Mouse (Mus musculus) CH12.LX (cell line): ENCODE data around the gene Cdca5. TPM values are rescaled to one million over a fixed set of nuclear protein-coding genes. Genes with fewer than 3 reads are reported as not detected.

ENCODE experiments used
- polyA plus RNA-seq: library from polyadenylated mRNA; unstranded; fragments of >175 nt; gene quantifications from 2 replicates; pipeline ENCODE4 v1.2.1, GENCODE M21; 2012; ENCODE audit warnings: low read depth; ENCODE audit not compliant: insufficient read length
- total RNA-seq, 2 experiments: library from RNA; depleted of rRNA; stranded (reverse); fragments of 300-350 nt in 1 of 2; fragments of >200 nt in 1 of 2; gene quantifications; 2 replicates each; pipeline ENCODE4 v1.2.3; 2012 to 2014

Cdca5 gene
- total and polyA plus RNA-seq, 3 experiments = 51.5 to 80.6 (median 62.7) TPM

Other genes with a start within 250 kb of the Cdca5 start
Only the 20 nearest of the 30 such genes appear.
- gene Pola2, start 120.8 kb upstream of the Cdca5 start, total RNA-seq (2012; rRNA removed) = 60.3 and 80.5 TPM in 2 replicates
- 66.1 and 71.7 TPM in 2 replicates for gene Pola2, start 120.8 kb upstream of the Cdca5 start, total RNA-seq (2014; rRNA removed)
- 91.4 and 91.7 TPM in 2 replicates for gene Pola2, start 120.8 kb upstream of the Cdca5 start, polyA plus RNA-seq
- gene Slc22a20, start 98.8 kb upstream of the Cdca5 start, total RNA-seq (2012; rRNA removed) = not detected in 2 replicates
- gene Slc22a20, start 98.8 kb upstream of the Cdca5 start, total RNA-seq (2014; rRNA removed) = not detected in 2 replicates
- gene Slc22a20, start 98.8 kb upstream of the Cdca5 start, polyA plus RNA-seq = not detected in 2 replicates
- gene Capn1, start 69.1 kb upstream of the Cdca5 start, total RNA-seq (2012; rRNA removed) = 34.6 and 40.2 TPM in 2 replicates
- 19.3 and 20.0 TPM in 2 replicates for gene Capn1, start 69.1 kb upstream of the Cdca5 start, total RNA-seq (2014; rRNA removed)
- gene Capn1, start 69.1 kb upstream of the Cdca5 start, polyA plus RNA-seq = 42.9 and 43.7 TPM in 2 replicates
- 26.8 and 32.0 TPM in 2 replicates for gene Syvn1, start 38.4 kb upstream of the Cdca5 start, total RNA-seq (2012; rRNA removed)
- gene Syvn1, start 38.4 kb upstream of the Cdca5 start, total RNA-seq (2014; rRNA removed) = 13.5 and 16.5 TPM in 2 replicates
- gene Syvn1, start 38.4 kb upstream of the Cdca5 start, polyA plus RNA-seq = 82.5 and 106 TPM in 2 replicates
- 37.4 and 49.8 TPM in 2 replicates for gene Mrpl49, start 27.2 kb upstream of the Cdca5 start, total RNA-seq (2012; rRNA removed)
- 59.0 and 60.9 TPM in 2 replicates for gene Mrpl49, start 27.2 kb upstream of the Cdca5 start, total RNA-seq (2014; rRNA removed)
- gene Mrpl49, start 27.2 kb upstream of the Cdca5 start, polyA plus RNA-seq = 55.6 and 66.6 TPM in 2 replicates
- gene Fau, start 27.1 kb upstream of the Cdca5 start, total RNA-seq (2012; rRNA removed) = 2,266 and 2,403 TPM in 2 replicates
- gene Fau, start 27.1 kb upstream of the Cdca5 start, total RNA-seq (2014; rRNA removed) = 1,142 and 1,239 TPM in 2 replicates
- gene Fau, start 27.1 kb upstream of the Cdca5 start, polyA plus RNA-seq = 2,522 and 2,776 TPM in 2 replicates
- gene Znhit2, start 23.8 kb upstream of the Cdca5 start, total RNA-seq (2012; rRNA removed) = 29.2 and 32.7 TPM in 2 replicates
- gene Znhit2, start 23.8 kb upstream of the Cdca5 start, total RNA-seq (2014; rRNA removed) = 20.9 and 22.6 TPM in 2 replicates
- 20.1 and 20.5 TPM in 2 replicates for gene Znhit2, start 23.8 kb upstream of the Cdca5 start, polyA plus RNA-seq
- 8.7 and 10.8 TPM in 2 replicates for gene Tm7sf2, start 16.6 kb upstream of the Cdca5 start, total RNA-seq (2012; rRNA removed)
- 8.8 and 11.7 TPM in 2 replicates for gene Tm7sf2, start 16.6 kb upstream of the Cdca5 start, total RNA-seq (2014; rRNA removed)
- 7.9 and 15.1 TPM in 2 replicates for gene Tm7sf2, start 16.6 kb upstream of the Cdca5 start, polyA plus RNA-seq
- 44.7 and 48.2 TPM in 2 replicates for gene Vps51, start 7.8 kb upstream of the Cdca5 start, total RNA-seq (2012; rRNA removed)
- gene Vps51, start 7.8 kb upstream of the Cdca5 start, total RNA-seq (2014; rRNA removed) = 37.0 and 37.7 TPM in 2 replicates
- gene Vps51, start 7.8 kb upstream of the Cdca5 start, polyA plus RNA-seq = 44.1 and 51.2 TPM in 2 replicates
- not detected in 2 replicates for gene Tmem262, start 5.0 kb upstream of the Cdca5 start, total RNA-seq (2012; rRNA removed)
- gene Tmem262, start 5.0 kb upstream of the Cdca5 start, total RNA-seq (2014; rRNA removed) = not detected in 2 replicates
- gene Tmem262, start 5.0 kb upstream of the Cdca5 start, polyA plus RNA-seq = not detected in 2 replicates
- gene Gm28374, start 2.7 kb upstream of the Cdca5 start, total RNA-seq (2012; rRNA removed) = not detected in 2 replicates
- gene Gm28374, start 2.7 kb upstream of the Cdca5 start, total RNA-seq (2014; rRNA removed) = 0.40 and 0.42 TPM in 2 replicates
- gene Gm28374, start 2.7 kb upstream of the Cdca5 start, polyA plus RNA-seq = 0.57 TPM in 1 of 2 replicates, not detected in the other
- gene Zfpl1, start within 50 bp of the Cdca5 start, total RNA-seq (2012; rRNA removed) = 26.8 and 29.4 TPM in 2 replicates
- 23.1 and 26.1 TPM in 2 replicates for gene Zfpl1, start within 50 bp of the Cdca5 start, total RNA-seq (2014; rRNA removed)
- gene Zfpl1, start within 50 bp of the Cdca5 start, polyA plus RNA-seq = 30.5 and 40.9 TPM in 2 replicates
- gene AC131692.1, start 9.4 kb downstream of the Cdca5 start, total RNA-seq (2012; rRNA removed) = 0.81 and 0.84 TPM in 2 replicates
- 0.42 and 0.74 TPM in 2 replicates for gene AC131692.1, start 9.4 kb downstream of the Cdca5 start, total RNA-seq (2014; rRNA removed)
- gene AC131692.1, start 9.4 kb downstream of the Cdca5 start, polyA plus RNA-seq = 4.6 and 4.7 TPM in 2 replicates
- gene Naaladl1, start 20.8 kb downstream of the Cdca5 start, total RNA-seq (2012; rRNA removed) = 0.25 and 0.34 TPM in 2 replicates
- 0.20 and 0.24 TPM in 2 replicates for gene Naaladl1, start 20.8 kb downstream of the Cdca5 start, total RNA-seq (2014; rRNA removed)
- gene Naaladl1, start 20.8 kb downstream of the Cdca5 start, polyA plus RNA-seq = 1.1 and 1.9 TPM in 2 replicates
- gene Sac3d1, start 33.7 kb downstream of the Cdca5 start, total RNA-seq (2012; rRNA removed) = 27.0 and 31.0 TPM in 2 replicates
- gene Sac3d1, start 33.7 kb downstream of the Cdca5 start, total RNA-seq (2014; rRNA removed) = 24.6 and 31.9 TPM in 2 replicates
- gene Sac3d1, start 33.7 kb downstream of the Cdca5 start, polyA plus RNA-seq = 26.9 and 29.8 TPM in 2 replicates
- 15.6 and 17.4 TPM in 2 replicates for gene Snx15, start 43.3 kb downstream of the Cdca5 start, total RNA-seq (2012; rRNA removed)
- gene Snx15, start 43.3 kb downstream of the Cdca5 start, total RNA-seq (2014; rRNA removed) = 14.0 and 15.3 TPM in 2 replicates
- gene Snx15, start 43.3 kb downstream of the Cdca5 start, polyA plus RNA-seq = 14.4 and 15.7 TPM in 2 replicates
- gene Batf2, start 56.0 kb downstream of the Cdca5 start, total RNA-seq (2012; rRNA removed) = not detected in 2 replicates
- gene Batf2, start 56.0 kb downstream of the Cdca5 start, total RNA-seq (2014; rRNA removed) = not detected in 2 replicates
- gene Batf2, start 56.0 kb downstream of the Cdca5 start, polyA plus RNA-seq = not detected in 2 replicates
- 35.4 and 48.4 TPM in 2 replicates for gene Arl2, start 56.6 kb downstream of the Cdca5 start, total RNA-seq (2012; rRNA removed)
- 23.9 and 27.9 TPM in 2 replicates for gene Arl2, start 56.6 kb downstream of the Cdca5 start, total RNA-seq (2014; rRNA removed)
- 28.0 and 36.9 TPM in 2 replicates for gene Arl2, start 56.6 kb downstream of the Cdca5 start, polyA plus RNA-seq
- not detected in 2 replicates for gene Majin, start 99.4 kb downstream of the Cdca5 start, total RNA-seq (2012; rRNA removed)
- not detected in 2 replicates for gene Majin, start 99.4 kb downstream of the Cdca5 start, total RNA-seq (2014; rRNA removed)
- not detected in 2 replicates for gene Majin, start 99.4 kb downstream of the Cdca5 start, polyA plus RNA-seq
- not detected in 2 replicates for gene Gpha2, start 141.4 kb downstream of the Cdca5 start, total RNA-seq (2012; rRNA removed)
- not detected in 2 replicates for gene Gpha2, start 141.4 kb downstream of the Cdca5 start, total RNA-seq (2014; rRNA removed)
- not detected in 2 replicates for gene Gpha2, start 141.4 kb downstream of the Cdca5 start, polyA plus RNA-seq